Mouse (Mus musculus) mesoderm, embryonic 11.5 days (tissue): ENCODE measurements around the gene Dcx.
A peak's percentile ranks its signal among the peaks of the same experiment; 100 is the strongest.

Experiments
- DNase-seq: peaks from one replicate; pipeline ENCODE4 v3.0.0-alpha.2; 2012; ENCODE audit warnings: low read depth, low spot score

Dcx gene

DNA sequence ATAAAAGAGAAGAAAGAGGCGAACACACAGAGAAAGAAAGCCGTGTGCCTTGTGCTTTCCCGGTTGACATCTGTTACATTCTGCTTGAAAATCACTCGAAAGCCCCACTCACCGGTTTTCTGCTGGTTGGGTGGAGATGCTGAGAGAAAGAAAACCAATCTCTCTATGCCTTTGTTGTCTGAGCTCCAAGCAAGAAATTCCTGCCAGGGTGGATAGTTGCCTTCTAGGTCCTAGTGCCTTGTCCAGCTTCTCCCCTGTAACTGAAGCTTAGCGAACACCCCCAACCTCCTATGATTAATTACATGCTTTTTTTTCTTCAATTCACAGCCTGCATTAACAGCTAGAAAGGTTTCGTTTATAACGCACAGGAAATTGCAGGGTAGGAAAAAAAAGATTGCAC is at the start of gene Dcx:
Gene Dcx (minus strand): TSS at position 354 of the 400 bp plus-strand sequence.
- no peak for DNase-seq

DNA sequence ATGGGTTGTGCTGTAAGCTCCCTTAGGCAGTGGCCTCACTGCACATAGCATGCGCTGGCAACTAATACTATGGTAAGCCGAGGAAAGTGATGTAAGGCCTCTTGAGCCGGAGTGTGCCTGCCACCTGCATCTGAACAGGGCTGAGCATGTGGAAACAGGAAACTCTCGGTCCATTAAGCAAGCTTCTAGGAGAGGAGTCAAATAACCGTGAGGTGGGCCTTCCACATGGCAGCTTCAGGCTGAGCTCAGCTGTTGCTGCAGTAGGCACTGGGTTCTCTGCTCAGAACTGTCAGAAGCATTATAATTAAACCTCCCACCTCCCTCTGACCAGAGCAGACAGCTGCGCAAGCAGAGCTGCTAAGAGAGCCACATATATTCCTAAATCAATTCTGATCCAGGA is 33.1 kb upstream of the Dcx start:
- DNase-seq, result peak; percentile 24

DNA sequence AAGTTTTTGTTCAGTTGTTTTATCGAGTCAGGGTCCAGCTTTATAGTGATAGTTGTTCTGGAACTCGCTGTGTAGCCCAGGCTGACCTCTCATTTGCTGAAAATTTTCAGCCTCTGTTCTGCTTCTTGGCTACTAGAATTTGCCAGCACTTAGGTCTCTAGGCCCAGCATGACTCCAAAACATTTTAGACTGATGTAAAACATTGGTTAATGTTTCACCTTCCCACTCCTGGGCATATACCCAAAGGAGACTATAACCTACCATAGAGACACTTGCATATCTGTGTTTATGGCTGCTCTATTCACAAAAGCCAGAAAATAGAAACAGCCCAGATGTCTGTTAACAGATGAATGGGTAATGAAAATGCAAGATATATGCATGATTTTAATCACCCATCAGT is 560 bp upstream of the Dcx start:
- DNase-seq, result no peak

DNA sequence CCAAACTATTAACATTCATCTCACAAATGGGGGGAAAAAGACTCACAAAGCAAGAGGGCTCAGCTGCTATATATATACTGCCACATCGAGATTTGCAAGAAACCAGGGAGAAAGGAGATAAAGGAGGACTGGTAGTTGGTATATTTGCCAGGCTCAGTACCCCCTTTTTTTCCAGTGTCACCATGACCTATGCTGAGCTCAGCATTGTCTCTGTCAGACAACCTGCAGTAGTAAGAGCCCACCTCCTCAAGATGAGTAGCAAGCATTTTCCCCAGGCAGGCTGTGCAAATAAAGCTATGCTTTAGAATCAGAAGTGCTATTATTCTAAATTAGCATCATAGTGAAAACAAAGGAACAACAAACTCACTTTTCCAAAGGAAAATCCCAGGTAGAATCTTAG is 581 bp downstream of the Dcx start:
- DNase-seq, result no peak

DNA sequence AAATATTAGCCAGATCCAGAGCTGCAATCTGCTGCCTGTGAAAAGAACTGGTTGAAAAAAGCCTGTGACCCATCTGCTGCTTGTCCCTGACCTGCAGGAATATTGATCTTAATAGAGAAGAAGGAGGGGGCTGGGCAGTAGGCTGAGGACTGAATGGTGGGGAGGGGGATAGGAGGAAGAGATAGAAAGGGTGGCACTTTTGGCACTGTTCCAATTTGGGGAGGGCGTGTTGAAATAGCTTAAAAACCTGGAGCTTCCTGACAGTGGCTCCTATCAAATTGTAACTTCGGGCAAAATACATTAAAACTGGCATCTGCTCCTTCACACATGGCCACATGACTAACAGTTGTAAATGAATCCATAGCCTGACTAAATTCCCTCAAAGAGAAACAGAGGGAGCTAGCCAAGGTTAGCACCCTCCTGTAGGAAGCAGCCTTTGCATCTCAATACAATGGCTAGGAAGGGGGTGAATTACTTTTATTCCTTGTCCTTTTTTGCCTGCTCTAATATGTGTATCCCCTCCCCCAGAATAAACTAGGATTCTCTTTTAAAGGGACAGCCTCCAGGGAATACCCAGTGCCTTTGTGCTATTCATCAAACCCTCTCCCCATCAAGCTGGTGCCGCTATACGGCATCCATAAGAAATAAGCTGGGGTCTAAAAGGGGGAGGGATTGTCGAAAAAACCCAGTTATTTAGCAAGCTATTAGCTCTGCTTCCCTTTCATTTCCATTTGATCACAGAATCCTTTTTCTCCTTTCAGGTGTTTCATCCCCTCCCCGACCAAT is 1.5 kb downstream of the Dcx start:
- DNase-seq, result peak; percentile 26

DNA sequence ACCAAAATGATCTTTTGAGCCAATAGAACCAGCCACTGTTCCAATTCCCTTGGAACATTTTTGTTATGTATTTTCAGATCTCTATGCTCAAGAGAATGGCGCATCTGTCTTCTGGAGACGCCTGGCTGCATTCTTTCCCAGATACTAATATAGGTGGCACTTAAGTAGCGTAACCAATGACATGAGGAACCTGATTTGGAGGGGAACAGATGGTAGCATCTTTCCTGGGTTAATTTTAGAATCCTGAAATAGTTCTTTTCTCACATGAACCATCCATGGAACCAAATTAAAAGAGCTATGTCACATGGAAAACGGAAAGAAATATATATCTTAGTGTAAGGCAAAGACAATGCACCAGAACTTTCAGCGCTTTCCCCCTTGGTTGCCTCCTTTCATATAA is 11.0 kb downstream of the Dcx start:
- no peak for DNase-seq

DNA sequence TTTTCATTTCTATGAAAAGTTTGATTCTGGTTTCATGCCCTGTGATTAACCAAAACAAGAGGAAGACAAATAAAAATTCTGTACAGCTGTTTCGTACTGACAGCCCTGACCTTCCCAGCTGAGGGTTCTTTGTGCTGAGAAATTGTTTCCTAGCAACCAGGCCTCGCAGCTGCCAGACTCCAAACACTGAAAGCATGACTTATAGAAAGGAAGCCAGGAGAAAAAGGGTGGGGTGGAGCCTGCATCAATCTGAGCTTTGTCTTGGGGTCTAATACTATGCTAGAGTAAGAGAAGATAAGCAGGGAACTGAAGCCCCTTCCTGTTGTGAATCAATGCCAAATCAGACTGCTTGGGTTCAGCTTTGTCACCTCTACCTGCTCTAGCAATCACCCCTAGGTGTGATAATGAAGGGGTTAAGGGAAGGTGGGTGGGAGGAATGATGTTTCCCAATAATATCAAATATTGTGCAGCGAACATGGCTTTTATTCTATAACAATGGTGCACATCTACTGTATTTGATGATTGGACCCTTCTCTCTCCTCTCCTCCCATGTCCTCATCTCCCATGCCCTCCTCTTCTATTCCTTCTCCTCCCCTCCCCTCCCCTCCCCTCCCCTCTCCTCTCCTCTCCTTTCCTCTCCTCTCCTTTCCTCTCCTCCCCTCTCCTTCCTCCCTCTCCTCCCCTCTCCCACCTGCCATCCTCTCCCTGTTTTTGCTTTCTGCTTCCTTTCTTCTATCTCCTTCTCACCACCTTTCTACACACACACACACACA is 26.2 kb downstream of the Dcx start:
- peak; percentile 73 for DNase-seq

DNA sequence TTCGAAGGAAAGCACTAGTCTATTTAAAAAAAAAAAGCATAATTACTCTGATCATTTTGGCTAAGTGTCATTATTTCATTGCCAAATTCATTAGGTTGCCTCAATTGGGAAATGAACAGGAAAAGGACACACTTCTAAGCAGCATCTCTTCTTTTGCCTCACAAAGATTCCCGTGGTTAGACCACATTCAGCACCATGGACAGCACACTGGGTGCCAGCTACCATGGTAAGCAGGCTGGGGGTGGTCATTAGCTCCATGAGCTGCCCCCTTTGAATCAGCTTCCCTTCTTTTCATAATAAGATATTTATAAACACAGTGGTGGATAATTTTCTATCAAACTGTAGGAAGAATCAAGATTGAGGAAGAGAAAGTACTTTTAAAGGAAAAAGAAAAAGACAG is 28.4 kb downstream of the Dcx start:
- peak; percentile 66 for DNase-seq

DNA sequence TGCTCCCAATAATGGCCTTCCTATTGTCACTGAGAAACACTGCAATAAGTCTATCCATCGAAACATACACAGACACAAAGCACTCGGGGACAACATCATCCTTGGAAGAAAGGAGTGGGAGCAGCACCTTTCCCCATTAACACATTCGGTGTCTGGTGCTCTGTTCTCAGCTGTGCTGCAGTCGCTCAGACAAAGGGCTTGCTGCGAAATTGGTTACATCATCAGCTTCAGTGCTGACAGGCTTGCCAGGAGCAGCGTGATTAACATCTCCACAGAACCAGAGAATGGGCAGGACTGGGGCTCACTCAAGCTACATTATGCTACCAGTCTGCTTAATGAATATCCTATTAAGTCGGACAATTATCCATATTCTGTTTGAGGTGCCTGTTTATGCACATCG is 30.8 kb downstream of the Dcx start:
- DNase-seq, result peak; percentile 32

DNA sequence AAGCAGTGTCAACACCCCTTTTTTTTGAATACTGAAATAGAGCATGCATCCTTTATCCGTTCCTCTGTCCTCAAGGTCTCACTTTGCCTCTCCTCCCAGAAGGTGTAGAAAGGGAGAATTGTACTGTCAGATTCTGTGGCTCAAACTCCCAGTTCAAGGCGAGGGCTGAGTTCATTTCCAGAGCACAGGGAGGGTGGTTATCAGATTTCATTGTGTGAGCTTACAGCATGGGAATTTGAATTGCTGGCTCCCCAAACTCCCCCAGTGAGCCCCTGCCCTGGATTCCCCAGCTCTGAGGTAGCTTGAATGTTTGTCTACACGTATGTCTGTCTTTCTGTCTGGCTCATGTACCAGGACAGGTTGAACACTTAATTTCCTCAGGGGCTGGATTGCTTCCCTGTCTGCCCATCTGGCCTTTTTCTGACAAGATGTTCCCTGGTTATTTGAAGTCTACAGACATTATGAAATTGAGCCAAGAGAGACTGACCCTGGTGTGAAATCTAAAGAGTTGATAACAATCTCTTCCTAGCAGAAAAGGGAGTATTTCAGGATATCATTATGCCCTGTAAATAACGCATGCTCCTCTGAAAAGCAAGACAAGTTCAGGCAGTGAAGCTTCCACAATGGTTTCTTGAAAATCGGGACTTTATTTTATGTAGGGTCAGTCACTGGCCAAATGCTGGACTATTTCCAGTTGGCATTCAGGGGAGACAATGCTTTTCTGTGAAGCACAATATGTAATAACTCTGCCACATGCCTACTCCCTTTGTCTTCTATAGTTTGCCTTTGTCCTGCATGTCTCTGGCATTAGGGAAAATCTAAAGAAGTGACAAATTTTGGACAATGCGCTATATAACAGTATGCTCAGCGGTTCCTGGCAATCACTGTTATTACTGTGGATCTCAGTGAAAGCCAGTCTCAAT is 35.5 kb downstream of the Dcx start:
- DNase-seq, result peak; percentile 13

DNA sequence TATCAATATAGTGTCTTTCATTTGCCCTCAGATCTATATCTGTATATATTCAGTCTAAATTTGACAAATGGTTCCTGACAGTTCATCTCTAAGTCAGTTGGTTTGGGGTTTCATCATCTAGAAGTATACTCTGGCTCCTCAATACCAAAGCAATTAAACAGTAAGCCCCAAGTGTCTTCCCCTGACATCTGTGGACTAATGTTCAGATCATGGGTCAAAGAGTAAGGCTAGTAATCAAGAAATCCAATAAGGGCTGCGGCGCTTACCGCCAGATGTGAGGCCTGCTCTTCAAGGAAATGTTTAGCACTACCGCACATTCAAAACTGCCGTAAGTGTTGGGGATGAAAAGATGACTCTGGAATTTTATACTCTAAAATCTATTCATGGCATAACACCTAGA is 36.2 kb downstream of the Dcx start:
- DNase-seq, result no peak

DNA sequence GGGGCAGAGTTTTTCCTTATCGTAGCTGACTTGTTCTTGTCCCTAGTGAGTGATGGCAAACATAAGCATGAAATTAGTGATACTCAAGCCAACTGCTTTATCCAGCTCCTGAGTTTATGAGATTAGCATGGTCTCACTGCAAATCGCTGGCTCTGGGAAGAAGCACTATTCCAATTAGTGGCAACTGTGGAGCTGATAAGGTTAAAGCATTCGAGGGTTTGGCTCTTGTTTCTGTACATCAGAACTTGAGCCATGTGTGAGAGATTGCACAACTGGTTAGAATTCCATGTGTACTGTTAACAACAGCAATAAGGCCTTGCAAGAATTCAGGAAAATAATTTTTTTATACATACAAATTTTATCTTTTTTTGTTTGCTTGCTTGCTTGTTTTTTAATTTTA is 39.9 kb downstream of the Dcx start:
- no peak for DNase-seq

DNA sequence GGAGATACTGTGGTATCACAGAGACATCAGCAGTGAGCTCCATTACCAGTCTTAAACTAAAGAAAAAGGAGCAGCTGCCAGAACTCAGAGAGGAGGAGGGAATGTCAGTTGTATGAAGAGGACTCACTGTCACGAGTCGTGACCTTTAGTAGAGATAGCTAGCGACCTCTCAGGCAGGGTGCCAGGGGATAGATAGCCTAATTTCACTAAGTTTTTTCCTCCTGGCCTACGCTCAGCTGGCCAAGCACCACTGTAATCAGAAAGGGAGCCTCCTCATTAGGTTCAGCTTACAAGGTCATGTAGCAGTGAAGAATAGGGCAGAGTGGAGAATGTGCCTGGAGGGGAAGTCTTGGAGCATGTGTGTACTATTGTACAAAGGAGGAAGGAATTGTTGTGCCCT is 47.3 kb downstream of the Dcx start:
- DNase-seq, result peak; percentile 8

DNA sequence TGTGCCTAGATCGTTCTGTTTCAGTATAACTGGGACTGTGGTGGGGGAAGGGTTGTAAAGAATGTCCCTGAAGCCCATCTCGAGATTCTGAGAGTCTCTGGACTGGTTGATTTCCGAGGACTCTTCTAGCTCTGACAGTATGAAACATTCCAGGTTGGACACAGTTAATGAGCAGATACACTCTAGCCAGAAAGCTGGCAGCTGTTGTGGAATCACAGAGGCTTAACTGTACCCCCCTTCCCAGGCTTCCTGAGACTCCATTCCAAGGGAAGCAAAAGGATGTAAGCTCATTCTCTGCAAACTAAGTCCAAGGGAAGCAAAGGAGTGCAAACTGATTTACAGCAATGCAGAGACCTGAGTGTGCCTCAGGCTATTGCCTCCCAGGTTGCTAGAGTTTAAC is 48.2 kb downstream of the Dcx start:
- DNase-seq, result no peak

DNA sequence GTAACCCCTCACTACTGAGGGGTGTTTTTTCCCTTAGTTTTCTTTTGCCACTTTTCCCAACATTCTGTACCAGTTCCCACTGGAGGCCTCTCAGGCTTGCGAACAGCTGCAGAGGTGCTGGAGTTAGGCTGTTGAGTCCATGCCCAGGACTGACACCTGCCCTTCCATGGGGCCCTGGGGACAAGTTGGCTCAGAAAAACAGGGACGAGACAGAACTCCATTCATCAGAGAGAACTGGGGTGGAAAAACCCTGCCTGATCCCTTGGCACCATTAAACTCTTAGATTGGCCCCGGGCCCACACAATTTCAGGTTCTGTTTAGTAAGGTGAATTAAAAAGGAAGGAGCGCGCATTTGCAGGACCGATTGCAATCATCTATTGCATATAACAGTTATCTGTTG is 48.8 kb downstream of the Dcx start:
- no peak for DNase-seq

DNA sequence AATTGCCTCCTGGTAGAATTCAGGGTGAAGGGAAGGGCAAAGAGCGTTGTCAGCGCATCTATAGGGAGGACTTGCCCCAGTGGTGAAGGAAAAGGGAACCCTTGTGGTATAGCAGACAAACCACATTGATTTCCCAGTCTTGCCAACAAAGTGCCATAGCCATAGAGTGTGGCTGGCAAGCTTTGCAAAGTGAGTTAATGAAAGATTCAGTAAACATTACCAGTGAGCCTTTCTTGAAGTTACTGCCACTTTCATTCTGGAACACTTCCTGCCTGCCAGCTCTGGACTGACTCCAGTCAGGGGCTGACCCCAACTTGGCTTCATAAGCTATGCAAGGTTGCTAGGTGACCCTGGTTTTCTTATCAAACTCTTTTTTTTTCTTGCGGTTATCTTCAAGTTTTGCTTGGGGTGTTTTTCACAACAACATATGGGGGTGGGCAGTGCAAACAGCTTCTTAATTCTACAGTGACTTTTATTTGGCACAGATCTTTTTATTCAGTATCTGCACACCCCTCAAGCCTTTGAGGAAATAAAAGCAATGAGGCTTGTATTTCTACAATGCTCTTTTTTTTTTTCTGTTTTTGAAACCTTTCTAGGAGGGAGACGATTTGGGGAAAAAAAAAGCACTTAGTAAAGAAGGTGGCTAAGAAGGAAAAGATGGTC is 51.2 kb downstream of the Dcx start:
- DNase-seq, result no peak

DNA sequence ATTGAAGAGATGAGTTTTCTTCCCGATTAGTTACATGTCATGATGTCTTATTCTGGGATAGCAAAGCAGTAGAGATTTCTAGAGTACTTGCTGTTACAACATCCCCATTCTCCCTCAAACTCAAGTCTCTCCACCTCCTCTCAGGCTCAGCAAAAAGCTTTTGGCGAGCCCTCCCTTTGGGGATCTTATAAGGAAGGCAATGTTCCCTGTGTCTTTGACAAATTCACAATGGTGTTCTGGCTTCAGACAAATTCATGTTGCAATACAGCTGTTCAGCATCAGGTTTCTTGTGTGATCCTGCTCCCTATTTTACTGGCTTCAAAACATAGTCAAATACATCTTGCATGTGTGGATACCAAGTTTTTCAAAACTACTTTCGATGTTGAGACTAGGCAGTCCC is 53.5 kb downstream of the Dcx start:
- no peak for DNase-seq

DNA sequence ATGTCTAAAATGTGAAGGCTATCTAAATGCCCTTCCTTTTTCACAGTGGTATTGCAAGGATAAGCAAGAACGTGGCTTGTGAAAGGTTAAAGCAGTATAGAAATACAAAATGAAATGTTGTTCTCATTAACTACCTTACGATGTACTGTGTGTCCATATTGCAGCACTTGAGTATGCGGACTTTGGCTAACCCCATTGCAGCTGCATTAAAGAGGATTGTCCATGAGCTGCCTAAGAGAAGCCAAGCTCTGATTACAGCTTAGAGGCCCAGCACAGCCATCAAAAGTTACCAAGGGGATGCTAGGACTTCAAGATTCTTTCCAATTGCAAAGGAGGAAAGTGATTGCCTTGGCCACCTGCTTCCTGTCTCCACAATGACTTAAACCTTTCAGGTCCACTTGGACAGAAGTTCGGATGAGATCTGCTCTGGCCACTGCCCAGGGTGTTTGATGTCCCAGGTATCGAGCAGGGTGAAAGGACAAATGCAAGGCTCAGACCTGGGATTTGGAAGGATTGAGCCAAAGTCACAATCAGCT is 65.9 kb downstream of the Dcx start:
- no peak for DNase-seq

DNA sequence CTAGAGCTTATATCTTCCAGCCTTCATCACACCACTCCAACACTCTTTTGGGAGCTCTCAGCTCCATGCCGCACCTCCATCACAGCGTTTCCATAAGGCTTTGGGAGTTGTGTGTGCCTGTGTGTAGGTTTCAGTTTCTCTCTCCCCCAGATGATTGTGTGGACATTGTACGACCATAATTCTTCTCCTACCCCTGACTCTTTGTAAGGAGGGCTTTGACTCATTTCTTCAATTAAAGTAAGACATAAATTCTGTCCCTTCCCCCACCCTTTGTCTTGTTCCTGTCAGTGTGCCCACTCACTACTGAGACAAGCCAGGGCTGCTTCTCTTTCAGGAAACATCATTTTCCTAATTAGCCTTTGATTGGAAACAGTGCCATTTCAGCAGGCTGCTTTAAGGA is 81.8 kb downstream of the Dcx start:
- no peak for DNase-seq

DNA sequence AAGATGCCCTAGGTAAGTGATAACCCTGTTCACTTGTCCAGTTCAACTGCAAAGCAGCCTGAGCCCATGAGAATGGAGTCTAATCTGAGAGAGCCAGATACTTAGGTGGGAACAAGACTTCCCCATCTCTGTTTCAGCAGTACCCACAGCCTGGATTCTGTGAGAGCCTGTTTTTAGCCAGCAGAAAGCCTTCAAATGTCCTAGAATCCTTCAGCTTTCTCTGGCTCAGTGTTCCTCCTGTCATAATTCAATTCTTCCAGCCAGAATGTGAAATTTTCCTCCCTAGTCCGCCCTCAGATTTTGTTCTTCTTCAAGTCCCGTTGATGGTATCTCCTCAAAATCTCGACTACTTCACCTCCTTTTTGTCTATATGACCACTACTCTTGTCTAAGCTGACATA is 83.1 kb downstream of the Dcx start:
- DNase-seq, result no peak

DNA sequence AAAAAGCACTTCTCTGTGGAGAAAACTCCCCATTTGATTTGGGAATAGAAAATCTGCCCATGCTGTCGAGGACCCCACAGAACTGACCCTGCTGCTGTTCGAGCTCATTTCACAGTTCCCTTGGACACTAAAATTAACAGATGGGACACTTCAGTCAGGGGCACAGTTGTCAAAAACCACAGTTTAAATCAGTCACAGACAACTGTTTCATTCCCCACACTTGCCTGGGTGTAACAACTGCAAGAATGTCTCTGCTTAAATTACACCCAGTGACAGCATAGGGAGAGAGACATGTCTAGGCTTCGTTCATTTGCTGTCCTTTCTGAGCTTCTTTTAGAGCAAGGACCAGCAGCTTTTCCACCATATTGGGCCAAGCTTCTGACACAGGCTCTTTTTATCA is 86.5 kb downstream of the Dcx start:
- no peak for DNase-seq
